Mouse (Mus musculus): ENCODE results near the gene Cpxm2. TPM values are rescaled to one million over a fixed set of nuclear protein-coding genes. Genes with fewer than 3 reads are reported as not detected.

The Cpxm2 gene
- polyA plus RNA-seq, 2 experiments = 31.4 to 47.1 TPM

- H3K4me2 ChIP-seq (replicated peaks; ENCODE audit: low read depth, low read length, severe bottlenecking) = no peak overlapping the region
- no peak overlapping the region for H3K27ac ChIP-seq (replicated peaks; ENCODE audit: low read depth, low read length)
- H3K4me1 ChIP-seq (ENCODE audit: control insufficient read depth, insufficient read depth, low read length) = no peaks in the 10 kb centered on the region
- H3K9me3 ChIP-seq (ENCODE audit: control insufficient read depth, low read length) = no peaks in the 10 kb centered on the region
- 26% methylated on average over 3 of the region's 3 CpGs for whole genome bisulfite sequencing
- H3K4me3 ChIP-seq (replicated peaks; ENCODE audit: low read length) = no peak overlapping the region
- H3K36me3 ChIP-seq (ENCODE audit: control insufficient read depth, insufficient read depth, low read length) = no peaks in the 10 kb centered on the region
- ATAC-seq (ENCODE audit: low FRiP score, low read depth) = no peak
- no peak for TF ChIP-seq POLR2A (IDR thresholded peaks at IDR 0.05; ENCODE audit: borderline replicate concordance, extremely low read depth, insufficient read depth, insufficient read length)
- H3K9ac ChIP-seq (ENCODE audit: low read depth, low read length, severe bottlenecking) = no peak overlapping the region
- no peak for DNase-seq (ENCODE audit: low spot score)
- H3K27me3 ChIP-seq (ENCODE audit: control insufficient read depth, insufficient read depth, low read length) = no peaks in the 10 kb centered on the region
These were observed 44.2 kb downstream of the Cpxm2 start for GRCm38 (mm10) chr7:132110308-132110707.

DNA sequence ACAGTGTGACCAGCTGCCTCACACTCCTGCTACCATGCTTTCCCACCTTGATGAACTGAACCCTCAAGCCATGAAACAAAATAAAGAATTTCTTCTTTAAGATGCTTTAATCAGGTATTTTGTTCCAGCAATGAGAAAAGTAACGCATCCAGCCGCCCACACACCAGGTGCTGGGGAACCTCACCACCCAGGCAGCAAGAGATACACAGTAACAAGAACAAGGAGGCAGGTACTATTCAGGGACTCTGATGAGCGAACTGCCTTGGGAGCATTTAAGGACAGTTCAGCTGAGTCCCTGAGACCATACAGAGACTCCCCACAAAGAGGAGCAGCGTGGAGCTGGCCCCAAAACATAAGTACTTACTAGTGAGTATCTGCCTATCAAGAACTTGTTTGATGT, 47.6 kb downstream of the Cpxm2 start:
- DNase-seq (ENCODE audit: low spot score) (no peak), ATAC-seq (ENCODE audit: low FRiP score, low read depth) (no peak)
- no peak overlapping the region for H3K27ac ChIP-seq (replicated peaks; ENCODE audit: low read depth, low read length)
- TF ChIP-seq POLR2A (IDR thresholded peaks at IDR 0.05; ENCODE audit: borderline replicate concordance, extremely low read depth, insufficient read depth, insufficient read length) = no peak
- no peak overlapping the region for H3K4me3 ChIP-seq (replicated peaks; ENCODE audit: low read length)
- no peaks in the 10 kb centered on the region for H3K27me3 ChIP-seq (ENCODE audit: control insufficient read depth, insufficient read depth, low read length)
- WGBS = 88% methylated on average over 4 of the region's 4 CpGs
- no peaks in the 10 kb centered on the region for H3K4me1 ChIP-seq (ENCODE audit: control insufficient read depth, insufficient read depth, low read length)
- H3K9me3 ChIP-seq (ENCODE audit: control insufficient read depth, low read length) = no peaks in the 10 kb centered on the region
- no peak overlapping the region for H3K9ac ChIP-seq (ENCODE audit: low read depth, low read length, severe bottlenecking)
- H3K4me2 ChIP-seq (replicated peaks; ENCODE audit: low read depth, low read length, severe bottlenecking) = no peak overlapping the region
- H3K36me3 ChIP-seq (ENCODE audit: control insufficient read depth, insufficient read depth, low read length) = no peaks in the 10 kb centered on the region

DNA sequence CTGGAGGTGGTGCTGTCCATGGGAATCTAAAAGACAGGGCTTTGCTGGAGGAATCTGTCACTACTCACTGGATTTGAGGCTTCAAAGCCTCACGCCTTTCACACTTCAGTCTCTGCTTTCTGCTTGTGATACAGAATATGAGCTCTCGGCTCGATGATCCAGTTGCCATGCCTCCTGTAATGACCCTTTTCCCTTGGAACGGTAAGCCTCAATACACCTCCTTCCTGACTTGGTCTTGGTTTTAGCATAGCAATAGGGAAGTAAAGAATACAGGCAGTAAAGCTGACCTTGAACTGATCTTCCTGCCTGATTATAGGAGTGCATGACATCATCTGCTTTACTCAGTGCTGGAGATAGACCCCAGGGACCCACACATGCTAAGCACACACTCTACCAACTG, 49.2 kb downstream of the Cpxm2 start:
- no peak overlapping the region for H3K4me3 ChIP-seq (replicated peaks; ENCODE audit: low read length)
- 76% methylated on average over 4 of the region's 4 CpGs for WGBS
- no peak overlapping the region for H3K27ac ChIP-seq (replicated peaks; ENCODE audit: low read depth, low read length)
- H3K4me2 ChIP-seq (replicated peaks; ENCODE audit: low read depth, low read length, severe bottlenecking) = no peak overlapping the region
- H3K4me1 ChIP-seq (ENCODE audit: control insufficient read depth, insufficient read depth, low read length) = no peaks in the 10 kb centered on the region
- no peak for TF ChIP-seq POLR2A (IDR thresholded peaks at IDR 0.05; ENCODE audit: borderline replicate concordance, extremely low read depth, insufficient read depth, insufficient read length)
- no peak overlapping the region for H3K9ac ChIP-seq (ENCODE audit: low read depth, low read length, severe bottlenecking)
- H3K27me3 ChIP-seq (ENCODE audit: control insufficient read depth, insufficient read depth, low read length) = no peaks in the 10 kb centered on the region
- DNase-seq (ENCODE audit: low spot score) = no peak
- no peak for ATAC-seq (ENCODE audit: low FRiP score, low read depth)
- no peaks in the 10 kb centered on the region for H3K9me3 ChIP-seq (ENCODE audit: control insufficient read depth, low read length)
- no peaks in the 10 kb centered on the region for H3K36me3 ChIP-seq (ENCODE audit: control insufficient read depth, insufficient read depth, low read length)

DNA sequence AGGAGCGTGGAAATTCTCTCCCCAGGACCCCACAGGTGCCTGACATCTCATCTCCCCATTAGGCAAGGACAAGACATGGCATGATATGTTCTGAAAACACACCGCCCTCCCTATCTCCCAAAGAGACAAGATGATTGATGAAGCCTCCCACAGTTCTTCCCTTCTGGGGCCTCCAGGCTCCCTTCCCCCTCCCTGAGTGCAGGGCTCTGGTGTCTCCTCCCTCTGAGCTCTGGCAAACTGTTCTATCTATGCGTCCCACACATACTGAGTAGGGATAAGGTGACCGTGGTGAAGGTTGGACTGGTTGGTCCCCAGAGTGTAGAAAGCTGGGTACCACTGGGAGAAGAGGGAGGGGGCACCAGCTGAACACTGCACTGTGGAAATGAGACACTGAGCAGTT, 56.1 kb downstream of the Cpxm2 start:
- H3K4me1 ChIP-seq (ENCODE audit: control insufficient read depth, insufficient read depth, low read length) = no peaks in the 10 kb centered on the region
- ATAC-seq (ENCODE audit: low FRiP score, low read depth) (no peak), DNase-seq (ENCODE audit: low spot score) (peak; percentile 23)
- no peak for TF ChIP-seq POLR2A (IDR thresholded peaks at IDR 0.05; ENCODE audit: borderline replicate concordance, extremely low read depth, insufficient read depth, insufficient read length)
- H3K4me2 ChIP-seq (replicated peaks; ENCODE audit: low read depth, low read length, severe bottlenecking) = no peak overlapping the region
- H3K36me3 ChIP-seq (ENCODE audit: control insufficient read depth, insufficient read depth, low read length) = no peaks in the 10 kb centered on the region
- H3K4me3 ChIP-seq (replicated peaks; ENCODE audit: low read length) = no peak overlapping the region
- no peaks in the 10 kb centered on the region for H3K9me3 ChIP-seq (ENCODE audit: control insufficient read depth, low read length)
- H3K27me3 ChIP-seq (ENCODE audit: control insufficient read depth, insufficient read depth, low read length) = no peaks in the 10 kb centered on the region
- 57% methylated on average over 4 of the region's 4 CpGs for WGBS
- H3K9ac ChIP-seq (ENCODE audit: low read depth, low read length, severe bottlenecking) = no peak overlapping the region
- no peak overlapping the region for H3K27ac ChIP-seq (replicated peaks; ENCODE audit: low read depth, low read length)

GRCm38 (mm10) chr7:132094666-132095065, 59.9 kb downstream of the Cpxm2 start:
- WGBS = 35% methylated on average over 7 of the region's 7 CpGs
- Histone ChIP-seq H3K27ac (replicated peaks; ENCODE audit: low read depth, low read length) (no peak overlapping the region), H3K4me2 (replicated peaks; ENCODE audit: low read depth, low read length, severe bottlenecking) (no peak overlapping the region), H3K4me3 (replicated peaks; ENCODE audit: low read length) (no peak overlapping the region), H3K27me3 (ENCODE audit: control insufficient read depth, insufficient read depth, low read length) (no peaks in the 10 kb centered on the region), H3K36me3 (ENCODE audit: control insufficient read depth, insufficient read depth, low read length) (no peaks in the 10 kb centered on the region), H3K9me3 (ENCODE audit: control insufficient read depth, low read length) (no peaks in the 10 kb centered on the region), H3K4me1 (ENCODE audit: control insufficient read depth, insufficient read depth, low read length) (peaks cover 5% of the 10 kb centered on the region), H3K9ac (ENCODE audit: low read depth, low read length, severe bottlenecking) (no peak overlapping the region)
- no peak for ATAC-seq (ENCODE audit: low FRiP score, low read depth)
- no peak for DNase-seq (ENCODE audit: low spot score)
- TF ChIP-seq POLR2A (IDR thresholded peaks at IDR 0.05; ENCODE audit: borderline replicate concordance, extremely low read depth, insufficient read depth, insufficient read length) = no peak

GRCm38 (mm10) chr7:132091551-132091950, 63.0 kb downstream of the Cpxm2 start:
- Histone ChIP-seq H3K4me1 (ENCODE audit: control insufficient read depth, insufficient read depth, low read length) (peaks cover 5% of the 10 kb centered on the region), H3K27ac (replicated peaks; ENCODE audit: low read depth, low read length) (no peak overlapping the region), H3K4me2 (replicated peaks; ENCODE audit: low read depth, low read length, severe bottlenecking) (no peak overlapping the region), H3K4me3 (replicated peaks; ENCODE audit: low read length) (no peak overlapping the region), H3K36me3 (ENCODE audit: control insufficient read depth, insufficient read depth, low read length) (no peaks in the 10 kb centered on the region), H3K9ac (ENCODE audit: low read depth, low read length, severe bottlenecking) (no peak overlapping the region), H3K27me3 (ENCODE audit: control insufficient read depth, insufficient read depth, low read length) (no peaks in the 10 kb centered on the region), H3K9me3 (ENCODE audit: control insufficient read depth, low read length) (no peaks in the 10 kb centered on the region)
- no peak for ATAC-seq (ENCODE audit: low FRiP score, low read depth)
- peak; percentile 7 for DNase-seq (ENCODE audit: low spot score)
- WGBS = 68% methylated on average over 7 of the region's 7 CpGs
- no peak for TF ChIP-seq POLR2A (IDR thresholded peaks at IDR 0.05; ENCODE audit: borderline replicate concordance, extremely low read depth, insufficient read depth, insufficient read length)
